Mouse (Mus musculus) G1E-ER4 (cell line): ENCODE results near the gene Rep15. TPM values are rescaled to one million over a fixed set of nuclear protein-coding genes. Genes with fewer than 3 reads are reported as not detected.

Source experiments
- GATA1 ChIP-seq: IDR thresholded peaks from one replicate; pipeline ENCODE4 v1.8.0; 2012; ENCODE audit warnings: low read length, inconsistent platforms
- polyA plus RNA-seq: library from polyadenylated mRNA; stranded (reverse); fragments of >175 nt; gene quantifications from 2 replicates; pipeline ENCODE4 v1.2.3, GENCODE M21; 2012

Gene Rep15
- polyA plus RNA-seq, 1 experiment = not detected

GRCm38 (mm10) chr6:147021181-147021580 is 11.2 kb upstream of the Rep15 start:
- TF ChIP-seq GATA1 = no peak

GRCm38 (mm10) chr6:147022375-147023132 is 9.8 kb upstream of the Rep15 start:
- TF ChIP-seq GATA1 = no peak

- TF ChIP-seq GATA1 = no peak
Measured at GRCm38 (mm10) chr6:147023133-147023395, 9.3 kb upstream of the Rep15 start.

- no peak for TF ChIP-seq GATA1
Measured at GRCm38 (mm10) chr6:147023568-147023967, 8.8 kb upstream of the Rep15 start.

- TF ChIP-seq GATA1 = no peak
Measured at GRCm38 (mm10) chr6:147024761-147025160, 7.6 kb upstream of the Rep15 start.

- TF ChIP-seq GATA1 = no peak
Measured at GRCm38 (mm10) chr6:147028396-147028795, 4.0 kb upstream of the Rep15 start.

GRCm38 (mm10) chr6:147029591-147029990 is 2.8 kb upstream of the Rep15 start:
- TF ChIP-seq GATA1 = no peak

GRCm38 (mm10) chr6:147030096-147030885 is 2.1 kb upstream of the Rep15 start:
- no peak for TF ChIP-seq GATA1

- TF ChIP-seq GATA1 = no peak
Measured at GRCm38 (mm10) chr6:147042291-147043290, 10.2 kb downstream of the Rep15 start, which contains the start of gene Mrps35. Mrps35 (plus strand) TSS chr6:147042764.

- no peak for TF ChIP-seq GATA1
Measured at GRCm38 (mm10) chr6:147043633-147044032, 11.2 kb downstream of the Rep15 start.

- TF ChIP-seq GATA1 = no peak
Measured at GRCm38 (mm10) chr6:147049239-147049805, 16.9 kb downstream of the Rep15 start.

GRCm38 (mm10) chr6:147051666-147052065 is 19.3 kb downstream of the Rep15 start:
- TF ChIP-seq GATA1 = no peak

- TF ChIP-seq GATA1 = no peak
Measured at GRCm38 (mm10) chr6:147052440-147052839, 20.1 kb downstream of the Rep15 start.

GRCm38 (mm10) chr6:147053785-147054646 is 21.6 kb downstream of the Rep15 start:
- TF ChIP-seq GATA1 = no peak
